Mouse (Mus musculus) neutrophil, adult 5-6 weeks (primary cell): ENCODE data around the gene Gm525. TPM values are rescaled to one million over a fixed set of nuclear protein-coding genes. Genes with fewer than 3 reads are reported as not detected.
"Not testable (repeated sequence)": the region's sequence is repeated elsewhere in the genome, so short reads cannot be mapped to it uniquely, and the experiment has no call there.

ENCODE experiments used
- ATAC-seq: fragments of 151-379, 151-347 bp; 2 replicates; pipeline ENCODE4 v1.8.0; 2017; ENCODE audit warnings: mild to moderate bottlenecking, moderate TSS enrichment; ENCODE audit not compliant: insufficient number of reproducible peaks, poor library complexity, low FRiP score, severe bottlenecking; ENCODE audit errors: extremely low read depth
- total RNA-seq: library from RNA; stranded (forward); fragments of 200-1000 nt; gene quantifications from 2 replicates; pipeline ENCODE4 v1.2.3, GENCODE M21; 2017

The Gm525 gene
- total RNA-seq, result not detected in 2 replicates

GRCm38 (mm10) chr11:89073541-89073940 is at the start of gene Gm525:
Gene Gm525 (plus strand): TSS chr11:89073841.
- no peak for ATAC-seq

- peak; percentile 81 for ATAC-seq
These were observed 49.3 kb upstream of the Gm525 start for GRCm38 (mm10) chr11:89024181-89024881.

GRCm38 (mm10) chr11:89025603-89026002 is 48.0 kb upstream of the Gm525 start:
- ATAC-seq, result no peak

GRCm38 (mm10) chr11:89026117-89026516 is 47.5 kb upstream of the Gm525 start:
- ATAC-seq, result no peak

- ATAC-seq, result peak; percentile 51
These were observed 45.7 kb upstream of the Gm525 start for GRCm38 (mm10) chr11:89027955-89028361.

- peak; percentile 63 for ATAC-seq
These were observed 44.7 kb upstream of the Gm525 start for GRCm38 (mm10) chr11:89028871-89029405.

- no peak for ATAC-seq
These were observed 43.1 kb upstream of the Gm525 start for GRCm38 (mm10) chr11:89030552-89030951.

- no peak for ATAC-seq
These were observed 42.5 kb upstream of the Gm525 start for GRCm38 (mm10) chr11:89031189-89031588.

GRCm38 (mm10) chr11:89034592-89034991 is 39.0 kb upstream of the Gm525 start:
- ATAC-seq, result no peak

GRCm38 (mm10) chr11:89035552-89035951 is 38.1 kb upstream of the Gm525 start:
- ATAC-seq, result no peak

- ATAC-seq, result no peak
These were observed 35.1 kb upstream of the Gm525 start for GRCm38 (mm10) chr11:89038496-89038895.

- peak; percentile 89 for ATAC-seq
These were observed 34.3 kb upstream of the Gm525 start for GRCm38 (mm10) chr11:89039325-89039724.

GRCm38 (mm10) chr11:89041073-89041472 is 32.6 kb upstream of the Gm525 start:
- not testable (repeated sequence) for ATAC-seq

- no peak for ATAC-seq
These were observed 30.6 kb upstream of the Gm525 start for GRCm38 (mm10) chr11:89043046-89043445.

- not testable (repeated sequence) for ATAC-seq
These were observed 28.1 kb upstream of the Gm525 start for GRCm38 (mm10) chr11:89045501-89045900.

GRCm38 (mm10) chr11:89046021-89046420 is 27.6 kb upstream of the Gm525 start:
- ATAC-seq, result no peak

GRCm38 (mm10) chr11:89051767-89052166 is 21.9 kb upstream of the Gm525 start:
- ATAC-seq, result no peak

- ATAC-seq, result no peak
These were observed 17.5 kb upstream of the Gm525 start for GRCm38 (mm10) chr11:89055931-89056690.

GRCm38 (mm10) chr11:89058515-89059270 is 14.9 kb upstream of the Gm525 start:
- peak; percentile 34; the same call in 1 of the 2 replicates for ATAC-seq
